Mouse (Mus musculus) cortical plate, adult 2 months (tissue): ENCODE results near the gene Taf6. TPM values are rescaled to one million over a fixed set of nuclear protein-coding genes. Genes with fewer than 3 reads are reported as not detected.
"Not testable (repeated sequence)": the region's sequence is repeated elsewhere in the genome, so short reads cannot be mapped to it uniquely, and the experiment has no call there.

Experiments used
- H3K27ac ChIP-seq: fragments of 200-500 bp; 2 replicates; pipeline ENCODE4 v1.5.1; 2012; ENCODE audit warnings: low read length, control low read depth, inconsistent platforms; ENCODE audit not compliant: insufficient read depth
- H3K4me1 ChIP-seq: fragments of 200-500 bp; 2 replicates; pipeline ENCODE4 v1.6.1; 2011; ENCODE audit warnings: low read length; ENCODE audit not compliant: control insufficient read depth, insufficient read depth
- H3K4me3 ChIP-seq: fragments of 200-500 bp; 2 replicates; pipeline ENCODE4 v1.5.1; 2011; ENCODE audit warnings: mild to moderate bottlenecking, low read length, control low read depth; ENCODE audit not compliant: insufficient read depth
- CTCF ChIP-seq: fragments of 200-500 bp; IDR thresholded peaks from 2 replicates; pipeline ENCODE4 v1.5.1; 2011; ENCODE audit warnings: mild to moderate bottlenecking, control low read depth, low read length; ENCODE audit not compliant: insufficient read depth; ENCODE audit errors: extremely low read depth
- POLR2A ChIP-seq: fragments of 200-500 bp; IDR thresholded peaks from 2 replicates; pipeline ENCODE4 v1.6.1; 2011; ENCODE audit warnings: mild to moderate bottlenecking, low read length, control low read depth; ENCODE audit not compliant: insufficient read depth; ENCODE audit errors: extremely low read depth
- polyA plus RNA-seq: library from polyadenylated mRNA; depleted of rRNA; stranded (reverse); fragments of >200 nt; gene quantifications from 2 replicates; pipeline ENCODE4 v1.2.3, GENCODE M21; 2012

Taf6 gene
- polyA plus RNA-seq, 1 experiment, result 54.3 TPM

DNA sequence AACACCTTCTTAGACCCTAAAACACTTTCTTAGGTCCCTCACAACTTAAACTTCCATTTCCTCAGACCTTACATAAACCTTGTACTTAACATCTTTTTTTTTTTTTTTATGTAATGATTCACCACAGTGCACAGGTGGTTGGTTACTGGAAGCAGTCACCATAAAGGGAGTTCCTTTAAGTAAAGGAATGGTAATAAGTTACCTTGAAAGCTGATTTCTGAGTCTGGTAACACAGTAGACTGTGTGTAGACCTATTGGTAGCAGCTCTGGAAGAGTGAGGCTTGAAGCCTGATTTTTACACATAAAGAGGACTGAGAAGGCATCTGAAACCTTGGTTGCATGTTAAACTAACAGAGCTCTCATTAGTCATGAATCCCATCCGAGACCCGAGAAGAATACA lies 32.6 kb upstream of the Taf6 start:
- Histone ChIP-seq H3K4me1 (no peaks in the 10 kb centered on the region), H3K4me3 (no peak overlapping the region), H3K27ac (no peak overlapping the region)
- TF ChIP-seq POLR2A, result no peak
- TF ChIP-seq CTCF, result no peak

DNA sequence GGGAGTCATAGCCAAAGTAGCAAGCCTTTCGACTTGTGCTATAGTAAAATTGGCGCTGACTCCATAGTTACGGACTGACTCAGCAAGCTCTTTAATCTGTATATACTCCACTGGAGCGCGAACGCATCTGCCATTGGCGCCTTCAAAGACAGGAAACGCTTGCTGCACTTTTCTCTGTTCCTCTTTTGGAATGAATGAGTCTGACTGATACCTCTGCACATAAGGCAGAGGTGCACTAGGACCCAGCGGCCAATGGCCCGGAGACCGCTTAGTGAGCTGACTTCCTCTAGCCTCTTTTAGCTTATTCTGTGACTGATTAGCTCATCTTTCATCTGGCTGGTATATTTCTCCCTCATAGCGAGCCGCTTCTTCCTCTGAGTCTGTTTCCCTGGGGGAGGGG lies 29.4 kb upstream of the Taf6 start:
- not testable (repeated sequence) for H3K4me1 ChIP-seq, H3K4me3 ChIP-seq, H3K27ac ChIP-seq

DNA sequence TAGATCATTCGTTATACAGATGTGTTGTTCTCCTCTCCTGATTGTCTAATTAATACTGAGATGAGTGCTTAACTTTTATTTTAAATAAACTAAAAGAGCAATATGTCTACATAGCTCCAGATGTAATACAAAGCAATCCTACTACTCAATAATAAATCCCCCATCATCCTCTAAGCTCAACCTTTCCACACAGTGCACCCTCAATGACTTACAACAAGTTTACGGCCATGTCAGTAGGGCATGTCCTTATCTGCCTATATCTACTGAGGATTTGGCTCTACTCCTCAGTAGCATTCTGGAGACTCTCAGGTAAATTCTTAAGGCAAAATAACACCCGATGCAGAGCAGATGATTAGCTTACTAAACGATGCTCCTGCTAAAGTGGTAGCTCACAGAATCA lies 20.6 kb upstream of the Taf6 start:
- TF ChIP-seq POLR2A (no peak), CTCF (no peak)
- H3K27ac ChIP-seq, result no peak overlapping the region
- no peaks in the 10 kb centered on the region for H3K4me1 ChIP-seq
- H3K4me3 ChIP-seq, result no peak overlapping the region

DNA sequence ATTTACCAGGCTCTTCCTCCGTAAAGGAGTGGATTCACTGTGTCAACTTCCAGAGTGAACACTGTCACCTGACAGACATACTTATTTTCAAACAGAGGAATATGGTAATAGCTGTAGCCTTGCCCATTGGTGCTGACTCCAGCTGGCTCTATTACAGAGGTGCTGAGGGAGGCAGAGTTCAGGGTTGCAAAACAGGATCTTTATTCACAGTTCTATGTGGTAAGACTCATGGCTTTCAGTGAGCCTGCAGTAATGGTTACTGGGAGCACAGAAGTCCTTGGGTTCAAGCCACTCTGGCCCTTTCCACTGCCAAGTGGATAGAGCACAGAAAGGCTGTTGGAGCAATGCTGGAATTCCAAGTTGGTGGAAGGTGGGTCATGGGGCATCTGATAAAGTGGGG lies 20.0 kb upstream of the Taf6 start:
- no peak for TF ChIP-seq POLR2A
- TF ChIP-seq CTCF, result no peak
- Histone ChIP-seq H3K27ac (no peak overlapping the region), H3K4me1 (no peaks in the 10 kb centered on the region), H3K4me3 (no peak overlapping the region)

DNA sequence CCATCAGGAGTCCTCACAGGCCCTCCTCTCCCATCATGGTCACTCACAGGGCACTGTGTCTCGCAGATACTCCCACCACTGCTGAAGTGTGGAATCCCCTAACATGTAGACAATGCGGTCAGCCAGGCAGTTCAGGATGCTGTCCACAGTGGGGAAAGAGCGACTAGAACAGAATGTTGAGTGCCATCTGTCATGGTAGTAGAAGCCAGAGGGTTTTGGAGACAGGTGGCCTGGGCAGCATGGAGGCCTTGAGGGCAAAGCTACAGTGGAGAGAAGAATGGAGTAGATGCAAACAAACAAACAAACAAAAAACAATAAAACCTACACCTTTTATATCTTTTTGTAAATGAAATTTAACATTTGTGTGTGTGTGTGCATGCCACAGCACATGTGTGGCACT lies 14.8 kb upstream of the Taf6 start:
- Histone ChIP-seq H3K4me1 (no peaks in the 10 kb centered on the region), H3K4me3 (no peak overlapping the region), H3K27ac (no peak overlapping the region)
- TF ChIP-seq CTCF (no peak), POLR2A (no peak)

DNA sequence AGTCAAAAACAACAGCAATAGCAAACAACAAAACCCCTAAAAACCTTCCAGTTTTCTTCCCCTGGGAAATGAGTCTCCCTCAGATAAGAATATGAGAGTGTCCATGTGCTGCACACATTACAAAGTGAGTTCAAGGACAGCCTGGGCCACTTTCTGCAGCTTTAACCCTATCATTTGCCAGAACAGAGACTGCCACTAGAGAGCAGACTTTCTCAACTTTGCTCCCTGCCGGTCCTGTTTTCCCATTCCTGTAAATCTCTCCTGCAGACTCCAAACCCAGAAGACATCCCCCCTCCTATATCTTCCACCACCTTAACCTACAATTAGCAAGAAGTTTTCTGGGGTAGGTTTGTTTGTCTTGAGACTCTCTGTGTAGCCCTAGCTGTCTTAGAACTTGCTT lies 12.3 kb upstream of the Taf6 start:
- Histone ChIP-seq H3K4me1 (no peaks in the 10 kb centered on the region; the same call in 1 of the 2 replicates), H3K27ac (no peak overlapping the region), H3K4me3 (no peak overlapping the region)
- TF ChIP-seq CTCF (peak; percentile 46), POLR2A (no peak)

DNA sequence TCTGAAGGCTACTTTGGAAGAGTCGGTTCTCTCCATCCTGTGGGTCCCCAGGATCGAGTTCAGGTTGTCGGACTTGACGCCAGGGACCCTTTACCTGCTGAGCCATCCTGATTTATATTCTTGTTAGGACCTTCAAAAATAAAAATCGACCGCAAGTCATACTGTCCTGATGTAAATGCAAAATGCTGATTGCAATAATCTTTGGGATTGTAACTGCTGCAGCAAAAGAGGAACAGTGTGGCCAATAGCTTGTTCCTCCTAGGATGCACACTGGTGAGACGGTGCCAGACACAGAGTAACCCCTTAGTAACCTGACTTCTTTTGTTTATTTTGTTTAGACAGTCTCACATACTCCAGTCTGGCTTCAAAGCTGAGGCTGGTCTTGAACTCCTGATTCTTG lies 8.2 kb upstream of the Taf6 start:
- Histone ChIP-seq H3K27ac (no peak overlapping the region), H3K4me1 (no peaks in the 10 kb centered on the region; the same call in 1 of the 2 replicates), H3K4me3 (peak overlapping the region; percentile 75)
- no peak for TF ChIP-seq POLR2A
- no peak for TF ChIP-seq CTCF

DNA sequence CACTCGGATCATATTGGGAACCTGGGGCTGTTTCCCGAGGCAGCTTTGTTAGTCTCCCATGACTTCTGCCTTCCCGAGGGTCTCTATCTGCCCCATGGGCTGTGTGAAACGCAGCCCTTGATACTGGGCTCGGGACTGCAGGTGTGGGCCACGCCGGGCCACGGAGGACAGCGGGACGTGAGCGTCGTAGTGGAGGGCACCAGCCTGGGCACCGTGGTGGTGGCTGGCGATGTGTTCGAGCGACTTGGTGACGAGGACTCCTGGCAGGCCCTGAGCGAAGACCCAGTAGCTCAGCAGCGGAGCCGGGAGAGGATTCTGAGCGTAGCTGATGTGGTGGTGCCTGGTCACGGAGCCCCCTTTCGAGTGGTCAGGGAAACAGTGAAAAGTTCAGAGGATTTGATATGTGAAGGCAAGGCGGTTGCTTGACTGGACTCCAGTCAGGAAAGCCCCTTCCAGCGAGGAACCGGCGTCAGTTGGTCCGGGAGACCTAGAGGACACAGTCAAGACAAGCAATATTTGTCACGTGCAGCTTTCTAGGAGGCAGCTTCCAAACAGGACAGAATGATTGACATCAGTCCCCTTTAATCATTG lies 7.6 kb upstream of the Taf6 start:
- H3K4me1 ChIP-seq, result no peaks in the 10 kb centered on the region; the same call in 1 of the 2 replicates
- H3K4me3 ChIP-seq, result peak overlapping the region; percentile 75
- no peak for TF ChIP-seq POLR2A
- TF ChIP-seq CTCF, result no peak
- H3K27ac ChIP-seq, result peak overlapping the region; percentile 68

DNA sequence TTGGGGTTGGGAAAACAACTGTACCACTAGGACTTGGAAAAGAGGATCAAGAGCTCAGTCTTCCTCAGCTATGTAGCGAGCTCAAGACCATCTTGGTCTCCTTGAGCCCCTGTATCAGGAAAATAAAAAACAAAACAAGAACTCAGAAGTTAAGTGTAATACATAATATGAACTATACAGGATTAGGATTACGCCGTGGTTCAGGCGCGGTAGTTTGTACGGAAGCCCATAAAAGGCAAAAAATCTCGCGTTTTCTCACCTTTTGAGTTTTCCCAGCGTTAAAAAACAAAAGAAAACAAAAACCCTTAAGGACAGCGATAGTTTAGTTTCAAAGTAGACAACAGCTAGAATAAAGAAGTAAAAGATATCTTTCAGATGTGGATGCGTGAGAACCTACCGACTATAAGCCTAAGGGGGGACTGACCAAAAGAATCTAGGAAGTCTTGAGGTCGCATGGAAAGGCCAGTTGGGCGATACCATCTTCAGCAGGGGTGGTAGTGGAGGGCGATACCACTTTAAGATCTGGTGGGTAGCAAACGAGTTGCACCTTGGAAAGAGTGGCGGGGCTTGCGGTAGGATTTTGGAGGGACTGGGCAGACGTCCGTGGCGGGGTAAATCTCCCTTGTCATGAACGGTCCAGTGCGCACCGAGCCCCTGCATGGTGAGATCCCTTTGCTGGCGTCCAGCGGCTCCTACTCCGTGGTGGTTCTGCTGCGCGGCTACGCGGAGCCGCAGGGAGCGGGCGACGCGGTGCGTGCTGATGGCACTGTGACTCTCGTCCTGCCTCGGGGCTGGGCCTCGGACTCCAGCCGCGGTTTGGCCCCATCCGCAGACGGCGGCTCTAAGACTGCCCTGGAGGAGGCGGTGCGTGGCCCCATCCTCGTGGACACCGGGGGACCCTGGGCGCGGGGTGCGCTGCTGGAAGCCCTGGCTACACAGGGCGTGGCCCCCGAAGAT lies 6.8 kb upstream of the Taf6 start, which contains the start of gene Mblac1:
TSS of gene Mblac1 (plus strand) at position 544 of the 957 bp plus-strand sequence.
- Histone ChIP-seq H3K27ac (peak within 1 kb of the TSS; percentile 68), H3K4me3 (peak within 1 kb of the TSS; percentile 75), H3K4me1 (no peaks in the 10 kb centered on the region; the same call in 1 of the 2 replicates)
- TF ChIP-seq POLR2A (peak; percentile 81), CTCF (no peak)
